Mouse (Mus musculus): ENCODE results near the gene Gm13275.
"Not testable (repeated sequence)": the region's sequence is repeated elsewhere in the genome, so short reads cannot be mapped to it uniquely, and the experiment has no call there.

Gene Gm13275

DNA sequence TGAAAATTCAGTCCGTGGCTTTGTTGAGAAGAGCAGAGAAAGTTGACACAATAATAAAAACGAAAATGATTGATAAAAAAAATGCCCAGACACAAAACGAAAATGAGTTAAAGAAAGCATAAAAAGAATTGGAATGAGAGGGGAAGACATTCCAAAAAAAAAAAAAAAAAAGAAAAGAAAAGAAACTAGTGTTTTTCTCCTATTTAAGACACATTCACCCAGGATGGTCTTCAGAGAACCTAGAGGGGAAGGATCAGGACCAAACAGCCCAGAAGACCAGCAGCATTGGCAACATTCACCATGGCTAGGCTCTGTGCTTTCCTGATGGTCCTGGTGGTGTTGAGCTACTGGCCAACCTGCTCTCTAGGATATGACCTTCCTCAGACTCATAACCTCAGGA, 21.6 kb downstream of the Gm13275 start, which contains the start of gene Ifna7:
Gene Ifna7, plus strand, starts transcription at position 301 of the 400 bp plus-strand sequence.
- no peaks in the 10 kb centered on the region for H3K9me3 ChIP-seq (ENCODE audit: low read length)
- H3K27me3 ChIP-seq (ENCODE audit: insufficient read depth, low read length): peaks cover under 1% of the 10 kb centered on the region; the same call in 1 of the 2 replicates
- TF ChIP-seq POU5F1 (IDR thresholded peaks at IDR 0.05; ENCODE audit: borderline replicate concordance, low read length) (no peak), CTCF (conservative IDR thresholded peaks at IDR 0.05; ENCODE audit: low read length) (no peak), NANOG (IDR thresholded peaks at IDR 0.05; ENCODE audit: borderline replicate concordance, low read length) (no peak)
- no peaks in the 10 kb centered on the region for H3K36me3 ChIP-seq (ENCODE audit: insufficient read depth, low read length)
- no peaks in the 10 kb centered on the region for H3K4me1 ChIP-seq (replicated peaks; ENCODE audit: low read depth, low read length)
- H3K4me3 ChIP-seq (replicated peaks; ENCODE audit: low read length): no peak within 1 kb of the TSS

DNA sequence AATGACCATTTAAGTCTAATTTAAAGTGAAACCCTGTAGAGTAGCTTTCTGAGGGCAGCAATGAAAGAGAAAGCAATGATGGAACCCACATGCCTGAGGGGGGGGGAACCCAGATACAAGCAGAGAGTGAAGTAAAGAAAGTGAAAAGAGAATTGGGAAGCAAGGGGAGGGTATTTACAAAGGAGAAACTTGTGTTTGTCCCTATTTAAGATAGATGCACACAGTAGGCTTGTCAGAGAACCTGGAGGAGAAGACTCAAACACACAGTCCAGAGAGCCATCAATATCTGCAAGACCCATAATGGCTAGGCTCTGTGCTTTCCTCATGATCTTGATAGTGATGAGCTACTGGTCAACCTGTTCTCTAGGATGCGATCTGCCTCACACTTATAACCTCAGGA, 25.4 kb downstream of the Gm13275 start, which contains the start of gene Ifna11:
Gene Ifna11, plus strand, starts transcription at position 301 of the 400 bp plus-strand sequence.
- TF ChIP-seq CTCF (conservative IDR thresholded peaks at IDR 0.05; ENCODE audit: low read length) (no peak), NANOG (IDR thresholded peaks at IDR 0.05; ENCODE audit: borderline replicate concordance, low read length) (no peak), POU5F1 (IDR thresholded peaks at IDR 0.05; ENCODE audit: borderline replicate concordance, low read length) (no peak)
- Histone ChIP-seq H3K9me3 (ENCODE audit: low read length) (no peaks in the 10 kb centered on the region), H3K4me3 (replicated peaks; ENCODE audit: low read length) (no peak within 1 kb of the TSS), H3K27me3 (ENCODE audit: insufficient read depth, low read length) (no peaks in the 10 kb centered on the region), H3K4me1 (replicated peaks; ENCODE audit: low read depth, low read length) (no peaks in the 10 kb centered on the region), H3K36me3 (ENCODE audit: insufficient read depth, low read length) (no peaks in the 10 kb centered on the region)

DNA sequence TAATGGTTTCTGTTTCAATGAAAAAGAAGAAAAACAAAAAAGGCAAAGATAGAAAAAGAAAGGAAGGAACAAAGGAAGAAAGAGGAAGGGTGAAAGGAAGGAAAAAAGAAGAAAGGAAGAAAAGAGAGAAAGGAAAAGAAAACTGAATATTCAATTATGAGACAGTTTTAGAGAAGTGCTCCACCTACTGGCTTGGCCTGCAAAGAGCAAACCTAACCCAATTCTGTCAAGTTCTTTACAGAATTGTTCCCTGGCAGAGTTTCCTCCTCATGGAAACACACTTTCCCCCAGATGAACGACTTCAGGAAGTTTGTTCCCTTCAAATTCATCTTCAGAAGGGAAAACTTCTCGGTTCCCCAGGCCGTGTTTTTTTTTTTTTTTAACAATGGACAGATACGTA, 28.7 kb downstream of the Gm13275 start:
- H3K4me1 ChIP-seq (replicated peaks; ENCODE audit: low read depth, low read length): no peaks in the 10 kb centered on the region
- no peak overlapping the region for H3K4me3 ChIP-seq (replicated peaks; ENCODE audit: low read length)
- peak; percentile 46 for TF ChIP-seq CTCF (conservative IDR thresholded peaks at IDR 0.05; ENCODE audit: low read length)
- TF ChIP-seq NANOG (IDR thresholded peaks at IDR 0.05; ENCODE audit: borderline replicate concordance, low read length): no peak
- H3K27me3 ChIP-seq (ENCODE audit: insufficient read depth, low read length): no peaks in the 10 kb centered on the region
- no peaks in the 10 kb centered on the region for H3K36me3 ChIP-seq (ENCODE audit: insufficient read depth, low read length)
- no peaks in the 10 kb centered on the region for H3K9me3 ChIP-seq (ENCODE audit: low read length)

DNA sequence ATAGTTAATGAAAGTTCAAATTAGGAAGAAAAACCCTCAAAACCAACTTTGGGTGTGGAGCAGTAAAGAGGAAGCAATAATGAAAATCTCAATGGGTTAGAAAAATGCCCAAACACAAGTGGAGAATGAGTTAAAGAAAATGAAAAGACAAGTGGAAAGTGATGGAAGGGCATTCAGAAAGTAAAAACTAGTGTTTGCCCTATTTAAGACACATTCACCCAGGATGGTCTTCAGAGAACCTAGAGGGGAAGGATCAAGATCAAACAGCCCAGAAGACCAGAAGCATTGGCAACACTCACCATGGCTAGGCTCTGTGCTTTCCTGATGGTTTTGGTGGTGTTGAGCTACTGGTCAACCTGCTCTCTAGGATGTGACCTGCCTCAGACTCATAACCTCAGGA, 32.8 kb downstream of the Gm13275 start, which contains the start of gene Ifna6:
Gene Ifna6, plus strand, starts transcription at position 301 of the 400 bp plus-strand sequence.
- not testable (repeated sequence) for H3K4me3 ChIP-seq (replicated peaks; ENCODE audit: low read length); H3K27me3 ChIP-seq (ENCODE audit: insufficient read depth, low read length); H3K36me3 ChIP-seq (ENCODE audit: insufficient read depth, low read length)

DNA sequence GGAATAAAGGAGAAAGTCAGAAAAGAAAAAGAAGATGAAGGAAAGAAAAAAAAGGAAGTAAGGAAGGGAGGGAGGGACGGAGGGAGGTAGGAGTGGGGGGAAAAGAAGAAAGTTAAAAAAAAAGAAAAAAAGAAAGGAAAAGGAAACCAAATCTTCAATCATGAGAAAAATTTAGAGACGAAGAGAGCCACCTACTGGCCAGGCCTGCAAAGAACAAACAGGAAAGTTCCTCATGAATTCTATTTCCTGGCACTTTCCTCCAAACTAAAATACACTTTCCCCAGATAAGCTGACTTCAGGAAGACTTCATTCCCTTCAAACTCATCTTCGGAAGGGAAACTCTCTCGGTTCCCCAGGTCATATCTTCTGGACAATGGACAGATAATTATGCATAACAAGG, 36.2 kb downstream of the Gm13275 start:
- H3K27me3 ChIP-seq (ENCODE audit: insufficient read depth, low read length): no peaks in the 10 kb centered on the region
- peak; percentile 55 for TF ChIP-seq CTCF (conservative IDR thresholded peaks at IDR 0.05; ENCODE audit: low read length)
- no peak for TF ChIP-seq NANOG (IDR thresholded peaks at IDR 0.05; ENCODE audit: borderline replicate concordance, low read length)
- TF ChIP-seq POU5F1 (IDR thresholded peaks at IDR 0.05; ENCODE audit: borderline replicate concordance, low read length): no peak
- H3K36me3 ChIP-seq (ENCODE audit: insufficient read depth, low read length): no peaks in the 10 kb centered on the region
- H3K9me3 ChIP-seq (ENCODE audit: low read length): peaks cover 7% of the 10 kb centered on the region
- no peaks in the 10 kb centered on the region for H3K4me1 ChIP-seq (replicated peaks; ENCODE audit: low read depth, low read length)
- H3K4me3 ChIP-seq (replicated peaks; ENCODE audit: low read length): no peak overlapping the region

More for the DNA sequence above, 32.8 kb downstream of the Gm13275 start, which contains the start of gene Ifna6:
- not testable (repeated sequence) for H3K9me3 ChIP-seq (ENCODE audit: low read length); H3K4me1 ChIP-seq (replicated peaks; ENCODE audit: low read depth, low read length)

DNA sequence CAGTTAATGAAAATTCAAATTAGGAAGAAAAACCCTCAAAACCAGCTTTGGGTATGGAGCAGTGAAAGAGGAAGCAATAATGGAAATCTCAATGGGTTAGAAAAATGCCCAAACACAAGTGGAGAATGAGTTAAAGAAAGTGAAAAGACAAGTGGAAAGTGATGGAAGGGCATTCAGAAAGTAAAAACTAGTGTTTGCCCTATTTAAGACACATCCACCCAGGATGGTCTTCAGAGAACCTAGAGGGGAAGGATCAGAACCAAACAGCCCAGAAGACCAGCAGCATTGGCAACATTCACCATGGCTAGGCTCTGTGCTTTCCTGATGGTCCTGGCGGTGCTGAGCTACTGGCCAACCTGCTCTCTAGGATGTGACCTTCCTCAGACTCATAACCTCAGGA, 40.9 kb downstream of the Gm13275 start, which contains the start of gene Ifna5:
Gene Ifna5, plus strand, starts transcription at position 301 of the 400 bp plus-strand sequence.
- H3K4me1 ChIP-seq (replicated peaks; ENCODE audit: low read depth, low read length); H3K27me3 ChIP-seq (ENCODE audit: insufficient read depth, low read length); H3K4me3 ChIP-seq (replicated peaks; ENCODE audit: low read length); H3K9me3 ChIP-seq (ENCODE audit: low read length); H3K36me3 ChIP-seq (ENCODE audit: insufficient read depth, low read length): not testable (repeated sequence)

DNA sequence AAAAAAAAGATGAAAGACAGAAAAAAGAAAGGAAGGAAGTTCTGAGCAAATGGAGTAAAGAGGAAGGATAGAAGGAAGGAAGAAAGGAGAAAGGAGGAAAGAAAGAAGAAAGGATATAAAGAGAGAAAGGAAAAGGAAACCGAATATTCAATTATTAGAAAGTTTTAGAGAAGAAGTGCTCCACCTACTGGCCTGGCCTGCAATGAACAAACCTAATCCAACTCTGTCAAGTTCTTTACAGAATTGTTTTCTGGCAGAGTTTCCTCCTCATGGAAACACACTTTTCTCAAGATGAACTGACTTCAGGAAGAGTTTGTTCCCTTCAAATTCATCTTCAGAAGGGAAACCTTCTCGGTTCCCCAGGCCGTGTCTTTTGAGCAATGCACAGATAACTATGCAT, 44.5 kb downstream of the Gm13275 start:
- Histone ChIP-seq H3K4me1 (replicated peaks; ENCODE audit: low read depth, low read length) (no peaks in the 10 kb centered on the region), H3K27me3 (ENCODE audit: insufficient read depth, low read length) (0 out of 2 replicates have a peak, but pooled peaks cover 6% of the 10 kb centered on the region), H3K9me3 (ENCODE audit: low read length) (no peaks in the 10 kb centered on the region), H3K36me3 (ENCODE audit: insufficient read depth, low read length) (no peaks in the 10 kb centered on the region), H3K4me3 (replicated peaks; ENCODE audit: low read length) (no peak overlapping the region)
- TF ChIP-seq CTCF (conservative IDR thresholded peaks at IDR 0.05; ENCODE audit: low read length) (peak; percentile 60), NANOG (IDR thresholded peaks at IDR 0.05; ENCODE audit: borderline replicate concordance, low read length) (no peak), POU5F1 (IDR thresholded peaks at IDR 0.05; ENCODE audit: borderline replicate concordance, low read length) (no peak)

DNA sequence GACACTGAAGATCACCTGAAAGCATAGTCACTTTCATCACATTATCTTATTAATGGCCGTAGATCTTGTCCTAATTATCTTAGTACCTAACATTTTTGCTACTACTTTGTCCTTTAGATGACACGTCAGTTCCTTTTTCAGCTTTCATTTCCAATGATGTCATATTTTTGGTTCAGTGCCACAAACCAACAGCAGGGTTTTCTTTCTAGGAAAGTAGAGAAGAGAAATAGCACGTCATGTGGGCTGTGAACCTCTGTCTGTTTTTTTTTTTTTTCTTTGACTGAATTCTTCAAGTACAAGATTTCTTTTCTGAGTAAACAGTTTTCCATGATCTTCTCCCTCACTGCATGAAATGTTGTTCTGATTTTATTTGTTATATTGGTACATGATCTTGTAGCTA, 45.8 kb downstream of the Gm13275 start:
- no peaks in the 10 kb centered on the region for H3K36me3 ChIP-seq (ENCODE audit: insufficient read depth, low read length)
- TF ChIP-seq NANOG (IDR thresholded peaks at IDR 0.05; ENCODE audit: borderline replicate concordance, low read length) (no peak), CTCF (conservative IDR thresholded peaks at IDR 0.05; ENCODE audit: low read length) (no peak), POU5F1 (IDR thresholded peaks at IDR 0.05; ENCODE audit: borderline replicate concordance, low read length) (no peak)
- H3K4me3 ChIP-seq (replicated peaks; ENCODE audit: low read length): no peak overlapping the region
- no peaks in the 10 kb centered on the region for H3K9me3 ChIP-seq (ENCODE audit: low read length)
- no peaks in the 10 kb centered on the region for H3K4me1 ChIP-seq (replicated peaks; ENCODE audit: low read depth, low read length)
- H3K27me3 ChIP-seq (ENCODE audit: insufficient read depth, low read length): 0 out of 2 replicates have a peak, but pooled peaks cover 6% of the 10 kb centered on the region

DNA sequence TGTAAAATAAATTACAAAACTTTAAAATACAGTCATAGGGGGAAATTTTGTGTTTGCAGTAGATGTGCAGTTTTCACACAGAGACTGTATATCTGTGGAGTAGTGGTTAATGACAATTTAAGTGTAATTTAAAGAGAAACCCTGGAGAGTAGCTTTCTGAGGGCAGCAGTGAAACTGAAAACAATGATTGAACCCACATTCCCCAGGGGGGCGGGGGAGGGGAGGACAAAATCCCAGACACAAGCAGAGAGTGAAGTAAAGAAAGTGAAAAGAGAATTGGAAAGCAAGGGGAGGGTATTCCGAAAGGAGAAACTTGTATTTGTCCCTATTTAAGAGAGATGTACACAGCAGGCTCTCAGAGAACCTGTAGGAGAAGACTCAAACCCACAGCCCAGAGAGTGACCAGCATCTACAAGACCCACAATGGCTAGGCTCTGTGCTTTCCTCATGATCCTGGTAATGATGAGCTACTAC, 47.2 kb downstream of the Gm13275 start, which contains the start of gene Ifna4:
Gene Ifna4, plus strand, starts transcription at position 424 of the 474 bp plus-strand sequence.
- Histone ChIP-seq H3K4me1 (replicated peaks; ENCODE audit: low read depth, low read length) (no peaks in the 10 kb centered on the region), H3K9me3 (ENCODE audit: low read length) (no peaks in the 10 kb centered on the region), H3K27me3 (ENCODE audit: insufficient read depth, low read length) (0 out of 2 replicates have a peak, but pooled peaks cover 6% of the 10 kb centered on the region), H3K4me3 (replicated peaks; ENCODE audit: low read length) (no peak within 1 kb of the TSS), H3K36me3 (ENCODE audit: insufficient read depth, low read length) (no peaks in the 10 kb centered on the region)
- TF ChIP-seq POU5F1 (IDR thresholded peaks at IDR 0.05; ENCODE audit: borderline replicate concordance, low read length): no peak
- TF ChIP-seq NANOG (IDR thresholded peaks at IDR 0.05; ENCODE audit: borderline replicate concordance, low read length): no peak
- TF ChIP-seq CTCF (conservative IDR thresholded peaks at IDR 0.05; ENCODE audit: low read length): no peak
